Mouse (Mus musculus) midbrain, embryonic 10.5 days (tissue): ENCODE results near the gene Gfer. TPM values are rescaled to one million over a fixed set of nuclear protein-coding genes. Genes with fewer than 3 reads are reported as not detected.
A peak's percentile ranks its signal among the peaks of the same experiment; 100 is the strongest.
"Not testable (repeated sequence)": the region's sequence is repeated elsewhere in the genome, so short reads cannot be mapped to it uniquely, and the experiment has no call there.

ENCODE experiments used
- DNase-seq: peaks from one replicate; pipeline ENCODE4 v3.0.0-alpha.2; 2017; ENCODE audit warnings: low spot score
- H3K27ac ChIP-seq: fragments of 300-500 bp; sonication (generic); replicated peaks from 2 replicates; pipeline ENCODE4 v1.5.1; 2016; ENCODE audit warnings: mild to moderate bottlenecking
- H3K27me3 ChIP-seq: fragments of 300-500 bp; sonication (generic); 2 replicates; pipeline ENCODE4 v1.6.1; 2016; ENCODE audit warnings: low read depth, mild to moderate bottlenecking; ENCODE audit not compliant: poor library complexity, severe bottlenecking
- H3K36me3 ChIP-seq: fragments of 300-500 bp; sonication (generic); 2 replicates; pipeline ENCODE4 v1.6.1; 2016; ENCODE audit warnings: mild to moderate bottlenecking, moderate library complexity
- H3K4me1 ChIP-seq: fragments of 300-500 bp; sonication (generic); 2 replicates; pipeline ENCODE4 v1.6.1; 2016
- H3K4me3 ChIP-seq: fragments of 300-500 bp; sonication (generic); 2 replicates; pipeline ENCODE4 v1.5.1; 2016; ENCODE audit warnings: mild to moderate bottlenecking, moderate library complexity
- H3K9me3 ChIP-seq: fragments of 300-500 bp; sonication (generic); replicated peaks from 2 replicates; pipeline ENCODE4 v1.6.1; 2016; ENCODE audit warnings: mild to moderate bottlenecking
- WGBS: fragments of 180-500 bp; shearing (Covaris S2); methylation state at CpG from one replicate; pipeline ENCODE4 v1.1.7; 2016; 5-methylcytosine and 5-hydroxymethylcytosine counted together
- polyA plus RNA-seq: library from polyadenylated mRNA; unstranded; fragments of >200 nt; fragmentation: Nextera tagmentation; extraction: Ambion mirVana; gene quantifications from 2 replicates; pipeline ENCODE4 v1.2.1, GENCODE M21; 2016

Gfer gene
- polyA plus RNA-seq, 1 experiment from 2014 or later = 58.5 TPM

- peaks cover 16% of the 10 kb centered on the region for H3K4me1 ChIP-seq
- WGBS = 78% methylated on average over 12 of the region's 12 CpGs
- H3K9me3 ChIP-seq = no peaks in the 10 kb centered on the region
- DNase-seq = no peak
- H3K27ac ChIP-seq = no peak overlapping the region
- no peaks in the 10 kb centered on the region for H3K36me3 ChIP-seq
- no peak overlapping the region for H3K4me3 ChIP-seq
- no peaks in the 10 kb centered on the region for H3K27me3 ChIP-seq
Measured at GRCm38 (mm10) chr17:24732233-24732935, 36.4 kb upstream of the Gfer start.

- H3K4me3 ChIP-seq = no peak overlapping the region
- 85% methylated on average over 14 of the region's 14 CpGs for WGBS
- no peak for DNase-seq
- no peaks in the 10 kb centered on the region for H3K27me3 ChIP-seq
- H3K4me1 ChIP-seq = peaks cover 3% of the 10 kb centered on the region
- no peaks in the 10 kb centered on the region for H3K36me3 ChIP-seq
- H3K27ac ChIP-seq = no peak overlapping the region
- H3K9me3 ChIP-seq = no peaks in the 10 kb centered on the region
Measured at GRCm38 (mm10) chr17:24730787-24731186, 34.8 kb upstream of the Gfer start.

- Histone ChIP-seq H3K27me3 (no peaks in the 10 kb centered on the region), H3K27ac (no peak overlapping the region), H3K4me1 (peaks cover 3% of the 10 kb centered on the region; the same call in 1 of the 2 replicates), H3K9me3 (no peaks in the 10 kb centered on the region), H3K36me3 (no peaks in the 10 kb centered on the region), H3K4me3 (no peak overlapping the region)
- WGBS = 86% methylated on average over 6 of the region's 6 CpGs
- no peak for DNase-seq
Measured at GRCm38 (mm10) chr17:24729067-24729466, 33.1 kb upstream of the Gfer start.

- no peaks in the 10 kb centered on the region for H3K27me3 ChIP-seq
- peaks cover 10% of the 10 kb centered on the region for H3K4me1 ChIP-seq
- no peaks in the 10 kb centered on the region for H3K36me3 ChIP-seq
- H3K9me3 ChIP-seq = no peaks in the 10 kb centered on the region
- no peak overlapping the region for H3K27ac ChIP-seq
- no peak overlapping the region for H3K4me3 ChIP-seq
- DNase-seq = no peak
- WGBS = 73% methylated on average over 17 of the region's 17 CpGs
Measured at GRCm38 (mm10) chr17:24728184-24728583, 32.2 kb upstream of the Gfer start.

GRCm38 (mm10) chr17:24727618-24728017, 31.7 kb upstream of the Gfer start, which contains the start of gene Rpl3l:
Rpl3l (plus strand) TSS chr17:24727820.
- H3K4me3 ChIP-seq = no peak within 1 kb of the TSS
- 77% methylated on average over 2 of the region's 2 CpGs for WGBS
- no peak for DNase-seq
- H3K9me3 ChIP-seq = no peaks in the 10 kb centered on the region
- peaks cover 16% of the 10 kb centered on the region for H3K4me1 ChIP-seq
- H3K36me3 ChIP-seq = peaks cover 1% of the 10 kb centered on the region
- no peaks in the 10 kb centered on the region for H3K27me3 ChIP-seq
- no peak within 1 kb of the TSS for H3K27ac ChIP-seq

- H3K27ac ChIP-seq = no peak overlapping the region
- peaks cover 18% of the 10 kb centered on the region for H3K36me3 ChIP-seq
- H3K4me1 ChIP-seq = peaks cover 33% of the 10 kb centered on the region
- H3K9me3 ChIP-seq = no peaks in the 10 kb centered on the region
- H3K27me3 ChIP-seq = no peaks in the 10 kb centered on the region
- no peak for DNase-seq
- 82% methylated on average over 3 of the region's 3 CpGs for WGBS
- H3K4me3 ChIP-seq = no peak overlapping the region
Measured at GRCm38 (mm10) chr17:24725637-24726390, 29.9 kb upstream of the Gfer start.

- H3K9me3 ChIP-seq = no peaks in the 10 kb centered on the region
- H3K4me1 ChIP-seq = peaks cover 35% of the 10 kb centered on the region
- no peaks in the 10 kb centered on the region for H3K27me3 ChIP-seq
- H3K36me3 ChIP-seq = peaks cover 21% of the 10 kb centered on the region
- peak within 1 kb of the TSS; percentile 77 for H3K4me3 ChIP-seq
- DNase-seq = peak; percentile 97
- peak within 1 kb of the TSS; percentile 86 for H3K27ac ChIP-seq
- WGBS = under 1% methylated on average over 30 of the region's 30 CpGs
Measured at GRCm38 (mm10) chr17:24724184-24724583, 28.2 kb upstream of the Gfer start, which contains the start of gene Ndufb10. Ndufb10 (minus strand) TSS chr17:24724478.

GRCm38 (mm10) chr17:24723881-24724180, 27.9 kb upstream of the Gfer start:
- Histone ChIP-seq H3K4me3 (peak overlapping the region; percentile 77), H3K27me3 (no peaks in the 10 kb centered on the region), H3K9me3 (no peaks in the 10 kb centered on the region), H3K27ac (peak overlapping the region; percentile 86), H3K4me1 (peaks cover 38% of the 10 kb centered on the region), H3K36me3 (peaks cover 21% of the 10 kb centered on the region)
- peak; percentile 47 for DNase-seq
- whole genome bisulfite sequencing = 0% methylated on average over 15 of the region's 15 CpGs

GRCm38 (mm10) chr17:24723122-24723880, 27.3 kb upstream of the Gfer start:
- Histone ChIP-seq H3K36me3 (peaks cover 26% of the 10 kb centered on the region), H3K4me3 (peak overlapping the region; percentile 77), H3K9me3 (no peaks in the 10 kb centered on the region), H3K4me1 (peaks cover 43% of the 10 kb centered on the region), H3K27me3 (no peaks in the 10 kb centered on the region), H3K27ac (peak overlapping the region; percentile 86)
- WGBS = 6% methylated on average over 12 of the region's 12 CpGs
- DNase-seq = no peak

GRCm38 (mm10) chr17:24722220-24722924, 26.4 kb upstream of the Gfer start:
- 46% methylated on average over 13 of the region's 13 CpGs for WGBS
- Histone ChIP-seq H3K4me3 (peak overlapping the region; percentile 77), H3K27me3 (no peaks in the 10 kb centered on the region), H3K27ac (no peak overlapping the region), H3K36me3 (peaks cover 35% of the 10 kb centered on the region), H3K4me1 (peaks cover 47% of the 10 kb centered on the region), H3K9me3 (no peaks in the 10 kb centered on the region)
- DNase-seq = no peak

- Histone ChIP-seq H3K4me1 (peaks cover 47% of the 10 kb centered on the region), H3K36me3 (peaks cover 43% of the 10 kb centered on the region), H3K4me3 (peak overlapping the region; percentile 77)
- H3K27ac ChIP-seq, DNase-seq, H3K27me3 ChIP-seq, H3K9me3 ChIP-seq: not testable (repeated sequence)
- WGBS = 71% methylated on average over 7 of the region's 7 CpGs
Measured at GRCm38 (mm10) chr17:24721383-24721955, 25.5 kb upstream of the Gfer start.

- Histone ChIP-seq H3K4me1 (peaks cover 55% of the 10 kb centered on the region), H3K4me3 (peak overlapping the region; percentile 77), H3K27ac (peak overlapping the region; percentile 94), H3K36me3 (peaks cover 52% of the 10 kb centered on the region)
- not testable (repeated sequence) for H3K27me3 ChIP-seq, DNase-seq, H3K9me3 ChIP-seq
- 3% methylated on average over 11 of the region's 11 CpGs for WGBS
Measured at GRCm38 (mm10) chr17:24720616-24721015, 24.7 kb upstream of the Gfer start.
